Mouse (Mus musculus): Measurements from ENCODE around the gene Cacna1c.

Cacna1c gene

GRCm38 (mm10) chr6:118673974-118674695, 522.1 kb downstream of the Cacna1c start:
- DNase-seq (ENCODE audit: low spot score), result no peak

- DNase-seq (ENCODE audit: low spot score), result no peak
Measured at GRCm38 (mm10) chr6:118653331-118653730, 542.9 kb downstream of the Cacna1c start.

GRCm38 (mm10) chr6:118649121-118649783, 547.0 kb downstream of the Cacna1c start:
- DNase-seq (ENCODE audit: low spot score), result no peak

GRCm38 (mm10) chr6:118646265-118647061, 549.8 kb downstream of the Cacna1c start:
- peak; percentile 85 for DNase-seq (ENCODE audit: low spot score)

GRCm38 (mm10) chr6:118644866-118645265, 551.4 kb downstream of the Cacna1c start:
- DNase-seq (ENCODE audit: low spot score), result no peak

- DNase-seq (ENCODE audit: low spot score), result no peak
Measured at GRCm38 (mm10) chr6:118643541-118643940, 552.7 kb downstream of the Cacna1c start.

- DNase-seq (ENCODE audit: low spot score), result no peak
Measured at GRCm38 (mm10) chr6:118641671-118642325, 554.4 kb downstream of the Cacna1c start.

- DNase-seq (ENCODE audit: low spot score), result peak; percentile 11
Measured at GRCm38 (mm10) chr6:118639816-118640215, 556.4 kb downstream of the Cacna1c start.

- DNase-seq (ENCODE audit: low spot score), result no peak
Measured at GRCm38 (mm10) chr6:118638911-118639310, 557.3 kb downstream of the Cacna1c start.

- no peak for DNase-seq (ENCODE audit: low spot score)
Measured at GRCm38 (mm10) chr6:118632491-118632890, 563.7 kb downstream of the Cacna1c start.

GRCm38 (mm10) chr6:118630006-118630405, 566.2 kb downstream of the Cacna1c start:
- DNase-seq (ENCODE audit: low spot score), result no peak

- DNase-seq (ENCODE audit: low spot score), result peak; percentile 40
Measured at GRCm38 (mm10) chr6:118626246-118626645, 570.0 kb downstream of the Cacna1c start.

GRCm38 (mm10) chr6:118623609-118624008, 572.6 kb downstream of the Cacna1c start:
- no peak for DNase-seq (ENCODE audit: low spot score)

- no peak for DNase-seq (ENCODE audit: low spot score)
Measured at GRCm38 (mm10) chr6:118621866-118622265, 574.4 kb downstream of the Cacna1c start.

GRCm38 (mm10) chr6:118621406-118621805, 574.8 kb downstream of the Cacna1c start:
- DNase-seq (ENCODE audit: low spot score), result no peak

GRCm38 (mm10) chr6:118608906-118609305, 587.3 kb downstream of the Cacna1c start:
- DNase-seq (ENCODE audit: low spot score), result no peak

GRCm38 (mm10) chr6:118605974-118606373, 590.2 kb downstream of the Cacna1c start:
- no peak for DNase-seq (ENCODE audit: low spot score)

- no peak for DNase-seq (ENCODE audit: low spot score)
Measured at GRCm38 (mm10) chr6:118603825-118604224, 592.4 kb downstream of the Cacna1c start.

GRCm38 (mm10) chr6:118595681-118596055, 600.5 kb downstream of the Cacna1c start:
- no peak for DNase-seq (ENCODE audit: low spot score)

GRCm38 (mm10) chr6:118594833-118595680, 601.2 kb downstream of the Cacna1c start:
- no peak for DNase-seq (ENCODE audit: low spot score)

GRCm38 (mm10) chr6:118594070-118594469, 602.1 kb downstream of the Cacna1c start:
- DNase-seq (ENCODE audit: low spot score), result peak; percentile 54
